ENCODE assay signal across 8 mouse cellular contexts in genomic region chr11:97660734-97661647, GRCm38 (mm10). TPM values are rescaled to one million over a fixed set of nuclear protein-coding genes. Genes with fewer than 3 reads are reported as not detected.
DNase-seq lines count a peak whose midpoint lies in the region; ATAC-seq and TF ChIP-seq lines count a peak whose summit lies in the region.

No protein-coding gene starts in this region.

- WGBS in forebrain, embryonic 16.5 days, result 5% methylated on average over 27 of the region's 27 CpGs
- WGBS in liver, embryonic 14.5 days (ENCODE audit: insufficient replicate concordance), result 4% methylated on average over 27 of the region's 27 CpGs

- peak overlapping the region; percentile 68; the same call in 1 of the 2 replicates for H3K9ac ChIP-seq in forebrain, embryonic 16.5 days (replicated peaks; ENCODE audit: low read depth, low read length)
- no peak overlapping the region for H3K9ac ChIP-seq in liver, embryonic 14.5 days (replicated peaks)

- peak overlapping the region; percentile 89 for H3K4me2 ChIP-seq in forebrain, embryonic 16.5 days (ENCODE audit: low read length)
- peak overlapping the region; percentile 67 for H3K4me2 ChIP-seq in liver, embryonic 14.5 days (ENCODE audit: low read depth)

- peak overlapping the region; percentile 64 for H3K4me3 ChIP-seq in forebrain, embryonic 16.5 days (replicated peaks; ENCODE audit: low read length)
- peak overlapping the region; percentile 61 to 64; a peak in 3 of 4 replicates for H3K4me3 ChIP-seq in liver, embryonic 14.5 days (ENCODE audit: insufficient read depth in 1 of 2, low read depth in 2 of 2, low read length in 2 of 2)

- TF ChIP-seq CTCF in liver, embryonic 14.5 days (IDR thresholded peaks at IDR 0.05; ENCODE audit: low read depth), result no peak

- no peak overlapping the region for H3K27ac ChIP-seq in forebrain, embryonic 16.5 days (ENCODE audit: low read length)
- no peak overlapping the region for H3K27ac ChIP-seq in liver, embryonic 14.5 days

- no peak for ATAC-seq in forebrain, embryonic 16.5 days
- ATAC-seq in liver, embryonic 14.5 days (ENCODE audit: insufficient read depth), result no peak

- H3K4me1 ChIP-seq in forebrain, embryonic 16.5 days (replicated peaks; ENCODE audit: control insufficient read depth, insufficient read depth, low read length), result peaks cover 42% of the 10 kb centered on the region
- H3K4me1 ChIP-seq in liver, embryonic 14.5 days (replicated peaks; ENCODE audit: control insufficient read depth in 2 of 2, insufficient read depth in 2 of 2, low read length in 1 of 2), result peaks cover 0 to 11% of the 10 kb centered on the region in 2 experiments; a peak in 2 of 4 replicates

- no peaks in the 10 kb centered on the region for H3K9me3 ChIP-seq in forebrain, embryonic 16.5 days (ENCODE audit: control insufficient read depth, low read length)
- no peaks in the 10 kb centered on the region for H3K9me3 ChIP-seq in liver, embryonic 14.5 days (ENCODE audit: control insufficient read depth, low read length)

- peaks cover 19% of the 10 kb centered on the region for H3K27me3 ChIP-seq in forebrain, embryonic 16.5 days (replicated peaks; ENCODE audit: control insufficient read depth, insufficient read depth, low read length)
- H3K27me3 ChIP-seq in liver, embryonic 14.5 days (ENCODE audit: control insufficient read depth, insufficient read depth, low read length), result peaks cover 65% of the 10 kb centered on the region

- no peaks in the 10 kb centered on the region for H3K36me3 ChIP-seq in forebrain, embryonic 16.5 days (ENCODE audit: control insufficient read depth, insufficient read depth)
- H3K36me3 ChIP-seq in liver, embryonic 14.5 days (replicated peaks; ENCODE audit: control insufficient read depth, insufficient read depth, low read depth), result no peaks in the 10 kb centered on the region

- no peak for TF ChIP-seq EP300 in liver, embryonic 14.5 days (IDR thresholded peaks at IDR 0.05; ENCODE audit: low read depth)

- peak; percentile 25 for DNase-seq in thymus, postnatal 25 days
- DNase-seq in thymus, postnatal 4 days, result no peak
- DNase-seq in liver, embryonic 14.5 days (ENCODE audit: low read depth in 3 of 3, low spot score in 3 of 3), result no peak
- DNase-seq in testis, postnatal 10 days (ENCODE audit: low spot score), result peak; percentile 37
- DNase-seq in frontal cortex, postnatal 25 days (ENCODE audit: low spot score in 2 of 2), result no peak
- DNase-seq in gastrocnemius, postnatal 10 days, result no peak
- no peak for DNase-seq in cerebellum, postnatal 4 days (ENCODE audit: low spot score in 2 of 2)

RNA-seq across cellular contexts. Expression of gene Mllt6, which starts 2.2 kb away (rescaled TPM):
- 4.2 and 5.1 TPM in 2 replicates for polyA plus RNA-seq in forebrain, embryonic 16.5 days (2015; fragmentation: Nextera tagmentation; extraction: Ambion mirVana)
- 1.0 TPM in 2 replicates for polyA plus RNA-seq in liver, embryonic 14.5 days (2012; rRNA removed)
- 0.22 and 0.25 TPM in 2 replicates for polyA plus RNA-seq in liver, embryonic 14.5 days (2014; fragmentation: Nextera tagmentation; extraction: Ambion mirVana)
- 10 to 100 TPM; 32.2 to 32.4 TPM for total RNA-seq in gastrocnemius, postnatal 10 days (2021)

RNA-seq across cellular contexts. Expression of gene Cisd3, which starts 24.6 kb away (rescaled TPM):
- 14.6 and 15.4 TPM in 2 replicates for polyA plus RNA-seq in forebrain, embryonic 16.5 days (2015; fragmentation: Nextera tagmentation; extraction: Ambion mirVana)
- 3.0 and 4.9 TPM in 2 replicates for polyA plus RNA-seq in liver, embryonic 14.5 days (2012; rRNA removed)
- 10.0 and 11.4 TPM in 2 replicates for polyA plus RNA-seq in liver, embryonic 14.5 days (2014; fragmentation: Nextera tagmentation; extraction: Ambion mirVana)
- 10 to 100 TPM; 84.5 to 99.4 TPM for total RNA-seq in gastrocnemius, postnatal 10 days (2021)

RNA-seq across cellular contexts. Expression of gene Epop, which starts 31.5 kb away (rescaled TPM):
- polyA plus RNA-seq in forebrain, embryonic 16.5 days (2015; fragmentation: Nextera tagmentation; extraction: Ambion mirVana), result 2.1 and 2.6 TPM in 2 replicates
- 0.66 and 0.98 TPM in 2 replicates for polyA plus RNA-seq in liver, embryonic 14.5 days (2012; rRNA removed)
- 0.34 and 0.38 TPM in 2 replicates for polyA plus RNA-seq in liver, embryonic 14.5 days (2014; fragmentation: Nextera tagmentation; extraction: Ambion mirVana)
- total RNA-seq in gastrocnemius, postnatal 10 days (2021), result under 1 TPM; 0.59 to 0.68 TPM

RNA-seq across cellular contexts. Expression of gene Pcgf2, which starts 39.3 kb away (rescaled TPM):
- polyA plus RNA-seq in forebrain, embryonic 16.5 days (2015; fragmentation: Nextera tagmentation; extraction: Ambion mirVana), result 14.8 and 19.8 TPM in 2 replicates
- polyA plus RNA-seq in liver, embryonic 14.5 days (2012; rRNA removed), result 4.4 and 4.9 TPM in 2 replicates
- polyA plus RNA-seq in liver, embryonic 14.5 days (2014; fragmentation: Nextera tagmentation; extraction: Ambion mirVana), result 1.5 and 1.8 TPM in 2 replicates
- 10 to 100 TPM; 11.9 to 18.6 TPM for total RNA-seq in gastrocnemius, postnatal 10 days (2021)

RNA-seq across cellular contexts. Expression of gene Psmb3, which starts 42.2 kb away (rescaled TPM):
- polyA plus RNA-seq in forebrain, embryonic 16.5 days (2015; fragmentation: Nextera tagmentation; extraction: Ambion mirVana), result 403 and 431 TPM in 2 replicates
- polyA plus RNA-seq in liver, embryonic 14.5 days (2012; rRNA removed), result 197 and 261 TPM in 2 replicates
- 318 and 330 TPM in 2 replicates for polyA plus RNA-seq in liver, embryonic 14.5 days (2014; fragmentation: Nextera tagmentation; extraction: Ambion mirVana)
- total RNA-seq in gastrocnemius, postnatal 10 days (2021), result 100 to 1,000 TPM; 174 to 190 TPM

Comparison
In these comparisons a context has a peak if more than half of its experiments do, and no peak if none do; other contexts are left out.
1. DNase-seq: peak in thymus, postnatal 25 days (single experiment) and testis, postnatal 10 days (single experiment); none in thymus, postnatal 4 days (single experiment), liver, embryonic 14.5 days (0 of 3), frontal cortex, postnatal 25 days (0 of 2), gastrocnemius, postnatal 10 days (single experiment) and cerebellum, postnatal 4 days (0 of 2).